Mouse (Mus musculus) neural tube, embryonic 15.5 days (tissue): ENCODE results near the gene L3mbtl4. TPM values are rescaled to one million over a fixed set of nuclear protein-coding genes. Genes with fewer than 3 reads are reported as not detected.

Experiments used
- ATAC-seq: fragments of 200-750 bp; cut with Nextera tagmentation; 2 replicates; pipeline ENCODE4 v1.8.0; 2017; ENCODE audit warnings: mild to moderate bottlenecking, moderate TSS enrichment, moderate library complexity; ENCODE audit not compliant: low FRiP score
- H3K27ac ChIP-seq: fragments of 300-500 bp; sonication (generic); replicated peaks from 2 replicates; pipeline ENCODE4 v1.5.1; 2015; ENCODE audit warnings: mild to moderate bottlenecking, inconsistent platforms
- H3K27me3 ChIP-seq: fragments of 300-500 bp; sonication (generic); replicated peaks from 2 replicates; pipeline ENCODE4 v1.6.1; 2015; ENCODE audit warnings: inconsistent platforms
- H3K36me3 ChIP-seq: fragments of 300-500 bp; sonication (generic); 2 replicates; pipeline ENCODE4 v1.6.1; 2015; ENCODE audit warnings: inconsistent platforms
- H3K4me1 ChIP-seq: fragments of 300-500 bp; sonication (generic); 2 replicates; pipeline ENCODE4 v1.6.1; 2015; ENCODE audit warnings: inconsistent platforms
- H3K4me2 ChIP-seq: fragments of 300-500 bp; sonication (generic); 2 replicates; pipeline ENCODE4 v1.6.1; 2015; ENCODE audit warnings: inconsistent platforms, mild to moderate bottlenecking, moderate library complexity
- H3K4me3 ChIP-seq: fragments of 300-500 bp; sonication (generic); replicated peaks from 2 replicates; pipeline ENCODE4 v1.5.1; 2015; ENCODE audit warnings: mild to moderate bottlenecking, inconsistent platforms
- H3K9ac ChIP-seq: fragments of 300-500 bp; sonication (generic); replicated peaks from 2 replicates; pipeline ENCODE4 v1.6.1; 2015; ENCODE audit warnings: mild to moderate bottlenecking, inconsistent platforms
- H3K9me3 ChIP-seq: fragments of 300-500 bp; sonication (generic); replicated peaks from 2 replicates; pipeline ENCODE4 v1.6.1; 2016; ENCODE audit warnings: inconsistent platforms
- WGBS: fragments of 180-500 bp; shearing (Covaris S2); methylation state at CpG from one replicate; pipeline ENCODE4 v1.1.7; 2015; ENCODE audit warnings: mixed read lengths; 5-methylcytosine and 5-hydroxymethylcytosine counted together
- polyA plus RNA-seq: library from polyadenylated mRNA; unstranded; fragments of >200 nt; fragmentation: Nextera tagmentation; extraction: Ambion mirVana; gene quantifications from 2 replicates; pipeline ENCODE4 v1.2.1, GENCODE M21; 2015

L3mbtl4 gene
- polyA plus RNA-seq, result 4.3 and 5.5 TPM in 2 replicates

- no peaks in the 10 kb centered on the region for H3K9me3 ChIP-seq
- peak within 1 kb of the TSS; percentile 51 for H3K9ac ChIP-seq
- WGBS, result under 1% methylated on average over 25 of the region's 29 CpGs
- 0 out of 2 replicates have a peak within 1 kb of the TSS, but pooled peaks have one; percentile 18 for H3K27ac ChIP-seq
- peak; percentile 91 for ATAC-seq
- H3K4me3 ChIP-seq, result peak within 1 kb of the TSS; percentile 60
- H3K36me3 ChIP-seq, result no peaks in the 10 kb centered on the region
- H3K27me3 ChIP-seq, result 0 out of 2 replicates have a peak, but pooled peaks cover 2% of the 10 kb centered on the region
- H3K4me1 ChIP-seq, result peaks cover 13% of the 10 kb centered on the region
- peak within 1 kb of the TSS; percentile 92 for H3K4me2 ChIP-seq
Observed at GRCm38 (mm10) chr17:68273527-68273926, at the start of gene L3mbtl4. TSS of gene L3mbtl4 (plus strand) at chr17:68273797.

DNA sequence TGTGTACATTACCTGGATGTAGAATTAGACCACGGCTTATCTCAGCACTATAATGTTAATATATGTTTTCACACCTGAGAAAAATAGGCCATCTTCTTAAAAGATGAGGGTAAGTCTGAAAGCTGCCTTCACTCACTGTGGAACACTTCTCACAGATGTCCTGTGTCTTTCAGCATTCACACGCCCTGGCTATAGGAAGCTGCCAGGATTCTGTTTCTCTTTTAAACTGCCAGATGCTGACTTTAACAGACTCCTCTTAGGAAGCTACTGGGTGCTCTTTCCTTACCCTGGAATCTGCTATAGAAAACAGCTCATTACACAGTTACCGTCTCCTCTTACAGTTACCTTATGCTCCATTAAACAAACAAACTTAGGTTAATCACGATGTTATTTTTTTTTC lies 43.1 kb upstream of the L3mbtl4 start:
- no peak for ATAC-seq
- no peak overlapping the region for H3K27ac ChIP-seq
- H3K4me1 ChIP-seq, result no peaks in the 10 kb centered on the region
- H3K27me3 ChIP-seq, result no peaks in the 10 kb centered on the region
- no peak overlapping the region for H3K4me3 ChIP-seq
- no peaks in the 10 kb centered on the region for H3K36me3 ChIP-seq
- H3K9ac ChIP-seq, result no peak overlapping the region
- H3K9me3 ChIP-seq, result no peaks in the 10 kb centered on the region
- no peak overlapping the region for H3K4me2 ChIP-seq
- WGBS, result 70% methylated on average over 4 of the region's 4 CpGs

DNA sequence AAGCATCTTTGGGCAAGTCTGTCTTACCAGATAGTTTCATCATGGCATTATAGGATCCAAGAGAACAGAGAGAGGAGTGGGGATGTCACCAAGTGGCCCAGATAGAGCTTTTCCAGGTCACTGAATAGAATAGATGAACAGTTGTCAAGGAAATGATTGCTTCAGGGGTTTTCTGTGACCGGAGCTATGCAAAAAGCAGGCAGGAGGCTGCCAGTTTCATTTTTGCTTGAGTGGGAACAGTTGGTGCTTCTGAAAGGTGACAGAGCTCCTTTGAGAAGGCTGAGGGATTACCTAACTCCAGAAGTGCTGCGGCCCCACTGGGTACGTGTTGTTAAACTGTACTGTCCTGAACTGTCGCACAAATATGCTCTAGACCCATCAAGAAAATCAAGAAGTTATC lies 38.2 kb upstream of the L3mbtl4 start:
- H3K4me2 ChIP-seq, result no peak overlapping the region

DNA sequence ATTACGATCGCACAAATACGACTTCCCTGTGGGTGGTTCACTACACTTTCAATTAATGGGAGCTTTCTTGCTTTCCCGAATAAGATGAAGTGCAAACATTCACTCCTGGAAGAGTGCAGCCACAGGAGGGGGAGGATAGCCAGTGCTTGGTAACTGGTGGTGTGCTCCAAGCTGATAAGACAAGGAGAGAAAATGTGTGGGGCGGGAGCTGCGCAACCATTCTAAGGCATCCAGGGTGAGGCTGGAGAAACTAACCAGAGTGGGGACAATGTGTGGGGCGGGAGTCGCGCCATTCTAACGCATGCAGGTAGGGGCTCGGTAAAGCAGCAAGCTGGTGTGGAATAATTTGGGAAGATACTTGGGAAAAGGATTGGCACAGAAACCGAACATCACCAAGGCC lies 36.6 kb upstream of the L3mbtl4 start:
- Histone ChIP-seq H3K27ac (no peak overlapping the region), H3K9ac (no peak overlapping the region), H3K27me3 (no peaks in the 10 kb centered on the region), H3K9me3 (no peaks in the 10 kb centered on the region), H3K36me3 (no peaks in the 10 kb centered on the region), H3K4me3 (no peak overlapping the region), H3K4me2 (no peak overlapping the region), H3K4me1 (no peaks in the 10 kb centered on the region)
- ATAC-seq, result no peak
- 84% methylated on average over 12 of the region's 12 CpGs for WGBS

More for the DNA sequence above, 38.2 kb upstream of the L3mbtl4 start:
- Histone ChIP-seq H3K36me3 (no peaks in the 10 kb centered on the region), H3K4me1 (no peaks in the 10 kb centered on the region), H3K9ac (no peak overlapping the region), H3K9me3 (no peaks in the 10 kb centered on the region), H3K27me3 (no peaks in the 10 kb centered on the region), H3K27ac (no peak overlapping the region), H3K4me3 (no peak overlapping the region)
- 88% methylated on average over 4 of the region's 4 CpGs for WGBS
- no peak for ATAC-seq

- Histone ChIP-seq H3K27me3 (no peaks in the 10 kb centered on the region), H3K4me2 (no peak overlapping the region), H3K4me3 (no peak overlapping the region), H3K9ac (no peak overlapping the region), H3K27ac (no peak overlapping the region), H3K9me3 (no peaks in the 10 kb centered on the region), H3K4me1 (no peaks in the 10 kb centered on the region), H3K36me3 (no peaks in the 10 kb centered on the region)
- WGBS, result 76% methylated on average over 2 of the region's 2 CpGs
- no peak for ATAC-seq
Observed at GRCm38 (mm10) chr17:68240171-68240570, 33.4 kb upstream of the L3mbtl4 start.

DNA sequence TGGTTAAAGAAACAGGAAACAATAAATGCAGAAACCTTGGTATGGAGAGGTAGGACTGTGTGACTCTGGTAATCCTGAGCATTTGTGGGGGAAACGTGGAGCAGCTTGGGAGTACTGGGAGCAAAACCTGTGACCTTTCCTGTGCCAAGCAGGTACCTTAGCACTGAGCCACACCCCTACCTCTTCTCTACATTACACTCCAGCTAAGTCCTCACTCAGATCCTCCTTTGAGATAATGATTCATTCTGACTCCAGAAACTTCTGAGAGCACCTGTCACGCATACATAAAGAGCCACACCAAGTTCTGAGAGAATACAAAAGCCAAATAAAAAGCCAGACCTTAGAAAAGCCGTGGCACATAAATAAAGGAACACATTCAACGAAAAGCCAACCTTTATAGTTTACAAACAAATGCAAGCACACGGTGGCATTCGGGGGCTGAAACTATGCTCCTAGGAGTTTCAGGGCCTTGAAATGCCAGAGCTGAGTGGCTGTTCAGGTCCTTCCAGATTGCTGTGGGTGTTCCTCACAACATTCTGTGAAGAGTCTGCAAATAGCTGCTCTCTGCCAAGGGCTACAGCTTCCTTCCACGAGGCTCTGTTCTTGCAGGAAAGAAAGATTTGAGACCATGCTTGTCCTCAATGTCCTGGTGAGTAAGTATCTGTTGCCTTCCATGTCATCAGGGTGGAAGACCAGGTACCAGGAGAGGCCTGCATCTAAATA lies 8.6 kb upstream of the L3mbtl4 start:
- ATAC-seq, result no peak
- 66% methylated on average over 7 of the region's 7 CpGs for WGBS
- H3K4me1 ChIP-seq, result no peaks in the 10 kb centered on the region
- H3K27me3 ChIP-seq, result no peaks in the 10 kb centered on the region
- no peaks in the 10 kb centered on the region for H3K36me3 ChIP-seq
- H3K9me3 ChIP-seq, result no peaks in the 10 kb centered on the region
- H3K4me3 ChIP-seq, result no peak overlapping the region
- no peak overlapping the region for H3K9ac ChIP-seq
- no peak overlapping the region for H3K4me2 ChIP-seq
- no peak overlapping the region for H3K27ac ChIP-seq

DNA sequence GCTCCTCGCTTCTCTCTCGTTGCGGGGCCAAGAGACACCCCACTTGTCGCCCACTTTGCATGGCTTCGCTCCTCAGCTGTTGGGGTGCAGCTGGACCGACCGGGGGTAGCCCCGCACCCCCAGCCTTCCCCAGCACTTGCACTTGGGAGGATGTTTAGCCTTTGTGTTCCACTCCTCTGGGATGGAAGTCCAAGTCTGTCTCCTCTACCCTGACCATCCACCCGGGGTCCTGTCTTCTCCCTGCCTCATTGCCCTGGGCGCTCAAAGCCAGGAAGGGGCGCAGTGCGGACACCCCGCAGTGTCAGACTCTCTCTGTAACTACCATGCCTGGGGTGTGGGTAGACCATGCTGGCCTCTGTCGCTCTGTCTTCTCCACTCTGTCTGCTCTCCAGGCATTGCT lies 357 bp downstream of the L3mbtl4 start:
- Histone ChIP-seq H3K4me2 (peak overlapping the region; percentile 92), H3K9ac (peak overlapping the region; percentile 51), H3K27me3 (0 out of 2 replicates have a peak, but pooled peaks cover 2% of the 10 kb centered on the region), H3K27ac (no peak overlapping the region), H3K9me3 (no peaks in the 10 kb centered on the region), H3K4me1 (peaks cover 13% of the 10 kb centered on the region), H3K4me3 (peak overlapping the region; percentile 60), H3K36me3 (no peaks in the 10 kb centered on the region)
- WGBS, result 15% methylated on average over 14 of the region's 14 CpGs
- ATAC-seq, result peak; percentile 68

GRCm38 (mm10) chr17:68275138-68275537 lies 1.5 kb downstream of the L3mbtl4 start:
- H3K27ac ChIP-seq, result no peak overlapping the region
- H3K27me3 ChIP-seq, result 0 out of 2 replicates have a peak, but pooled peaks cover 2% of the 10 kb centered on the region
- 78% methylated on average over 2 of the region's 2 CpGs for WGBS
- peaks cover 13% of the 10 kb centered on the region for H3K4me1 ChIP-seq
- H3K9ac ChIP-seq, result no peak overlapping the region
- H3K4me2 ChIP-seq, result no peak overlapping the region
- H3K9me3 ChIP-seq, result no peaks in the 10 kb centered on the region
- no peaks in the 10 kb centered on the region for H3K36me3 ChIP-seq
- no peak overlapping the region for H3K4me3 ChIP-seq
- ATAC-seq, result no peak

DNA sequence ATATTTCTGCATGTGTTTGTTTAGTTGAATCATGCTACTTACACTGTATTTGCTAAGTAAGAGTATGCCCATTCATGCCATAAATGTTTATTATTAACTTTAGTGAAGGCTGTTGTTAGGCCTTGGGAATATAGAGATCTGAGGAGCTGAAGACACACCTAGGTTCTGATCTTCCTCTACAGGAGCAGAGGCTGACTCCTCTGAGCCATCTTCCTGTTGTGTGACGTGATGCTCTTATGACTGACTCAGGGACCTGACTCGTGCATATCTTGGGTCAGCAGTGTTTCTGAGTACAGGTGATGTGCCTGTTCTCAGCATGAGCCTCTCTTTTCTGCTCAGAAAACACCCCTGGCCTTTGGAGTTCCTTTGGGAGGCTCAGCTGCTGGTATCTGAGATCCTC lies 7.3 kb downstream of the L3mbtl4 start:
- H3K4me2 ChIP-seq, result no peak overlapping the region
- WGBS, result 89% methylated on average over 2 of the region's 2 CpGs

DNA sequence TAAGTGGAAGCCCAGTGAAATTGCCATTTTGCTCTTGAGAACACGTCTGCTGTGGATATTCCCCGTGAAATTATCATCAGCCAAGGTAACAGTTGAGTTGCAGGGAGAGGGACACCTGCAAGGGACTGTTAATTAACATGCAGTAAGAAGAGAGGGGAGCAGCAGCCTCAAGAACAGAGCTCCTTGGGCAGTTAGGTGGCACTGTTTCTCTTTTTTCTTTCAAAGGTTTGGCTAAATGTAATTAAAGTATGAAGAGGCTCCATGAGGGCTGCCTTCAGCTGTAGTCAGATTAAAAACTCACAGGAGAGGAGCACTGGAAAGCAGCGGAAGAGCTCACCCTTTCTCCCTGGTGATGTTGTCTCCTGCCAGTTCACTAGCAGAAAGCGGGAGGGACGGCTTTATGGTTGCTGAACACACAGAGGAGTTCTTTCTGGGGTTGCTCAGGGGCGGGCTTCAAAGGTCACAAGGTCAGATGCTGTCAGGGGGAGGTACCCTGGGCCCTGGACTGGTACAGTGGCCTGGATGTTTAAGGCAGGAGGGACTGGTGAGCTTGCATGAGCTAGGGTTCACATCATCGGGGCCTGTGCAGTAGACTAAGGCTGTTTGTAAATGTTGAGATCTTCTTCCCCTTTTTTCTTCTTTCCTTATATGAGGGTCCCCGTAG lies 11.7 kb downstream of the L3mbtl4 start:
- Histone ChIP-seq H3K4me2 (no peak overlapping the region), H3K4me3 (no peak overlapping the region), H3K4me1 (peaks cover 3% of the 10 kb centered on the region; the same call in 1 of the 2 replicates), H3K9ac (no peak overlapping the region), H3K27me3 (no peaks in the 10 kb centered on the region), H3K9me3 (no peaks in the 10 kb centered on the region), H3K36me3 (no peaks in the 10 kb centered on the region), H3K27ac (no peak overlapping the region)
- no peak for ATAC-seq
- WGBS, result 24% methylated on average over 8 of the region's 8 CpGs

More for the DNA sequence above, 7.3 kb downstream of the L3mbtl4 start:
- ATAC-seq, result no peak
- Histone ChIP-seq H3K4me3 (no peak overlapping the region), H3K9me3 (no peaks in the 10 kb centered on the region), H3K36me3 (no peaks in the 10 kb centered on the region), H3K4me1 (peaks cover 3% of the 10 kb centered on the region; the same call in 1 of the 2 replicates), H3K9ac (no peak overlapping the region), H3K27ac (no peak overlapping the region), H3K27me3 (no peaks in the 10 kb centered on the region)

GRCm38 (mm10) chr17:68288094-68288493 lies 14.5 kb downstream of the L3mbtl4 start:
- no peak overlapping the region for H3K27ac ChIP-seq
- H3K9ac ChIP-seq, result no peak overlapping the region
- H3K36me3 ChIP-seq, result no peaks in the 10 kb centered on the region
- no peak for ATAC-seq
- H3K4me2 ChIP-seq, result no peak overlapping the region
- H3K4me1 ChIP-seq, result peaks cover 6% of the 10 kb centered on the region; the same call in 1 of the 2 replicates
- WGBS, result 90% methylated on average over 4 of the region's 4 CpGs
- H3K4me3 ChIP-seq, result no peak overlapping the region
- no peaks in the 10 kb centered on the region for H3K9me3 ChIP-seq
- no peaks in the 10 kb centered on the region for H3K27me3 ChIP-seq

DNA sequence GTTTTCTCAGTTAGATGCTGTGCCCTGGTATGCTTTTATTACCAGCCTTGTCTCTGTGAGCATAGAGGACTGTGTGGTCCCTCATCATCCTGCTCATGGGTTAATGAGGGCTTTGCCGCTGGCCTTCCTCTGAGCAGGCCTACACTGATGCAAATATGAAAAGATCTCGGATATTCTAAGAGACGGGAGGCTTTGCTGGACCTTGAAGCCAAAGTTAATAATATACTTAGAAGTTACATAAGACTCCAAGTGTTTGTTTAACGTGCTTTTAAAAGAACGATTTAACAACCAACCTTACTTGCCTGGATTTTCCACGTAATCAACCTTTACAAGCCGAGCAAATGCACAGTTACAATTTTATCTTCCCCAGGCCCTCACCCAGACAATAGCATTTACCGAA lies 15.1 kb downstream of the L3mbtl4 start:
- H3K9me3 ChIP-seq, result no peaks in the 10 kb centered on the region
- WGBS, result 76% methylated on average over 8 of the region's 8 CpGs
- no peak overlapping the region for H3K4me2 ChIP-seq
- no peaks in the 10 kb centered on the region for H3K27me3 ChIP-seq
- no peaks in the 10 kb centered on the region for H3K36me3 ChIP-seq
- H3K4me1 ChIP-seq, result peaks cover 6% of the 10 kb centered on the region; the same call in 1 of the 2 replicates
- no peak overlapping the region for H3K9ac ChIP-seq
- no peak overlapping the region for H3K27ac ChIP-seq
- no peak overlapping the region for H3K4me3 ChIP-seq
- no peak for ATAC-seq
